Mouse (Mus musculus): ENCODE measurements around the gene Cops3. TPM values are rescaled to one million over a fixed set of nuclear protein-coding genes. Genes with fewer than 3 reads are reported as not detected.
"Not testable (repeated sequence)": the region's sequence is repeated elsewhere in the genome, so short reads cannot be mapped to it uniquely, and the experiment has no call there.

Gene Cops3
- total RNA-seq (2021): 10 to 100 TPM; 81.4 to 86.3 TPM
- long read RNA-seq, experiment 1, transcript Cops3-201 (12 exons, 1,646 nt): major isoform, 47 of 49 reads
- long read RNA-seq, experiment 1, partial matches to known transcripts: 0 of 49 reads
- long read RNA-seq, experiment 1, other reads (novel, unspliced or antisense): 2 of 49 reads
- long read RNA-seq, experiment 2, transcript Cops3-201 (12 exons, 1,646 nt): major isoform, 178 of 194 reads
- long read RNA-seq, experiment 2, partial matches to known transcripts: 3 of 194 reads
- long read RNA-seq, experiment 2, other reads (novel, unspliced or antisense): 13 of 194 reads

- DNase-seq (ENCODE audit: low spot score in 2 of 2): peak; percentile 86
These were observed at the start of gene Cops3 for GRCm38 (mm10) chr11:59839459-59840126. Gene Cops3, minus strand, starts transcription at chr11:59839838.

GRCm38 (mm10) chr11:59888151-59888550, 48.5 kb upstream of the Cops3 start:
- DNase-seq (ENCODE audit: low spot score in 2 of 2): no peak

GRCm38 (mm10) chr11:59886952-59887351, 47.3 kb upstream of the Cops3 start:
- no peak for DNase-seq (ENCODE audit: low spot score in 2 of 2)

- no peak for DNase-seq (ENCODE audit: low spot score in 2 of 2)
These were observed 45.8 kb upstream of the Cops3 start for GRCm38 (mm10) chr11:59885217-59885986.

- DNase-seq (ENCODE audit: low spot score in 2 of 2): peak; percentile 77 to 78
These were observed 40.4 kb upstream of the Cops3 start for GRCm38 (mm10) chr11:59880031-59880430.

GRCm38 (mm10) chr11:59872124-59872523, 32.5 kb upstream of the Cops3 start:
- DNase-seq (ENCODE audit: low spot score in 2 of 2): no peak

- no peak for DNase-seq (ENCODE audit: low spot score in 2 of 2)
These were observed 24.7 kb upstream of the Cops3 start for GRCm38 (mm10) chr11:59864316-59864715.

GRCm38 (mm10) chr11:59860467-59860866, 20.8 kb upstream of the Cops3 start:
- DNase-seq (ENCODE audit: low spot score in 2 of 2): no peak

- DNase-seq (ENCODE audit: low spot score in 2 of 2): no peak
These were observed 13.2 kb upstream of the Cops3 start for GRCm38 (mm10) chr11:59852865-59853264.

GRCm38 (mm10) chr11:59847891-59848884, 8.6 kb upstream of the Cops3 start:
- peak; percentile 78 to 80 for DNase-seq (ENCODE audit: low spot score in 2 of 2)

- DNase-seq (ENCODE audit: low spot score in 2 of 2): peak; percentile 29 to 32
These were observed 7.5 kb upstream of the Cops3 start for GRCm38 (mm10) chr11:59847131-59847530.

- no peak for DNase-seq (ENCODE audit: low spot score in 2 of 2)
These were observed 6.7 kb upstream of the Cops3 start for GRCm38 (mm10) chr11:59846311-59846710.

- DNase-seq (ENCODE audit: low spot score in 2 of 2): peak; percentile 93 to 95
These were observed 605 bp downstream of the Cops3 start, which contains the start of gene Nt5m for GRCm38 (mm10) chr11:59839008-59839458. Gene Nt5m, plus strand, starts transcription at chr11:59839447.

GRCm38 (mm10) chr11:59838426-59838825, 1.2 kb downstream of the Cops3 start:
- DNase-seq (ENCODE audit: low spot score in 2 of 2): no peak

- DNase-seq (ENCODE audit: low spot score in 2 of 2): not testable (repeated sequence)
These were observed 1.8 kb downstream of the Cops3 start for GRCm38 (mm10) chr11:59837789-59838188.

- no peak for DNase-seq (ENCODE audit: low spot score in 2 of 2)
These were observed 18.0 kb downstream of the Cops3 start for GRCm38 (mm10) chr11:59821625-59822024.

GRCm38 (mm10) chr11:59817916-59818315, 21.7 kb downstream of the Cops3 start:
- no peak for DNase-seq (ENCODE audit: low spot score in 2 of 2)

- DNase-seq (ENCODE audit: low spot score in 2 of 2): no peak
These were observed 24.1 kb downstream of the Cops3 start for GRCm38 (mm10) chr11:59815482-59816065.

GRCm38 (mm10) chr11:59814936-59815335, 24.7 kb downstream of the Cops3 start:
- DNase-seq (ENCODE audit: low spot score in 2 of 2): no peak

- DNase-seq (ENCODE audit: low spot score in 2 of 2): no peak
These were observed 25.3 kb downstream of the Cops3 start for GRCm38 (mm10) chr11:59814311-59814710.

All from adrenal gland, adult 18-20 months (tissue).